Mouse (Mus musculus) ES-E14 (cell line): ENCODE results near the gene Polk. TPM values are rescaled to one million over a fixed set of nuclear protein-coding genes. Genes with fewer than 3 reads are reported as not detected.

ENCODE experiments used
- DNase-seq: peaks from one replicate; pipeline ENCODE4 v3.0.0-alpha.2; 2013; ENCODE audit warnings: low read depth, low spot score
- H3K27ac ChIP-seq: 2 replicates; pipeline ENCODE4 v1.5.1; 2012; ENCODE audit warnings: low read depth, mild to moderate bottlenecking, low read length, moderate library complexity, mixed read lengths; ENCODE audit not compliant: poor library complexity, insufficient read depth, severe bottlenecking
- H3K36me3 ChIP-seq: 2 replicates; pipeline ENCODE4 v1.6.1; 2012; ENCODE audit warnings: mild to moderate bottlenecking, low read length, moderate library complexity, mixed read lengths; ENCODE audit not compliant: control insufficient read depth, poor library complexity, insufficient read depth, severe bottlenecking
- H3K4me1 ChIP-seq, 2 experiments: fragments of 150-350 bp in 1 of 2; sonication (generic) in 1 of 2; 2 replicates each; pipeline ENCODE4 v1.6.1; 2012; ENCODE audit warnings: low read length in 2 of 2, mild to moderate bottlenecking in 1 of 2, mixed read lengths in 1 of 2; ENCODE audit not compliant: control insufficient read depth in 2 of 2, insufficient read depth in 2 of 2, poor library complexity in 1 of 2
- H3K4me3 ChIP-seq, 2 experiments: fragments of 150-350 bp in 1 of 2; sonication (generic) in 1 of 2; 2 replicates each; pipeline ENCODE4 v1.5.1; 2012; ENCODE audit warnings: low read length in 2 of 2, low read depth in 1 of 2, mild to moderate bottlenecking in 1 of 2, mixed read lengths in 1 of 2; ENCODE audit not compliant: insufficient read depth in 1 of 2, poor library complexity in 1 of 2, severe bottlenecking in 1 of 2
- H3K9ac ChIP-seq: 2 replicates; pipeline ENCODE4 v1.6.1; 2012; ENCODE audit warnings: low read depth, mild to moderate bottlenecking, low read length, mixed read lengths; ENCODE audit not compliant: poor library complexity, insufficient read depth, severe bottlenecking
- H3K9me3 ChIP-seq: fragments of 150-350 bp; sonication (generic); 2 replicates; pipeline ENCODE4 v1.6.1; 2012; ENCODE audit warnings: low read depth, mild to moderate bottlenecking, low read length; ENCODE audit not compliant: control insufficient read depth, insufficient read depth
- CHD2 ChIP-seq: IDR thresholded peaks from 2 replicates; pipeline ENCODE4 v1.6.1; 2014; ENCODE audit warnings: mild to moderate bottlenecking, low read depth, low read length, inconsistent platforms
- HCFC1 ChIP-seq: IDR thresholded peaks from 2 replicates; pipeline ENCODE4 v1.6.1; 2012; ENCODE audit warnings: low read length, inconsistent platforms, borderline replicate concordance; ENCODE audit not compliant: insufficient read depth
- MAFK ChIP-seq: IDR thresholded peaks from 2 replicates; pipeline ENCODE4 v1.6.1; 2014; ENCODE audit warnings: mild to moderate bottlenecking, low read depth, low read length, inconsistent platforms; ENCODE audit not compliant: insufficient read depth
- ZC3H11A ChIP-seq: IDR thresholded peaks from 2 replicates; pipeline ENCODE4 v1.6.1; 2012; ENCODE audit warnings: low read depth, mild to moderate bottlenecking, inconsistent platforms, low read length, borderline replicate concordance
- ZNF384 ChIP-seq: IDR thresholded peaks from 2 replicates; pipeline ENCODE4 v1.6.1; 2012; ENCODE audit warnings: low read depth, low read length, inconsistent platforms
- in situ Hi-C, 2 experiments: fragments of 600-800 bp; cut with MboI; formaldehyde crosslinking; loops; one replicate each; pipeline ENCODE4 v1.15.1; 2025; ENCODE audit warnings: low sequenced_read_pairs in 2 of 2, inconsistent platforms in 1 of 2; ENCODE audit not compliant: unreplicated experiment in 2 of 2
- total RNA-seq: library from RNA; depleted of rRNA; stranded (reverse); fragments of 300-350 nt; gene quantifications from 2 replicates; pipeline ENCODE4 v1.2.3, GENCODE M21; 2012

Gene Polk
- total RNA-seq, 1 experiment: 23.7 TPM

- no peak for TF ChIP-seq ZC3H11A
- TF ChIP-seq CHD2: no peak
- no peak for TF ChIP-seq ZNF384
- no peak overlapping the region for H3K9ac ChIP-seq
- DNase-seq: no peak
- H3K4me3 ChIP-seq: no peak overlapping the region
- H3K9me3 ChIP-seq: no peaks in the 10 kb centered on the region
- no peaks in the 10 kb centered on the region for H3K4me1 ChIP-seq
- in situ Hi-C loops: no loop called here
- no peak overlapping the region for H3K27ac ChIP-seq
- H3K36me3 ChIP-seq: no peaks in the 10 kb centered on the region
Observed at GRCm38 (mm10) chr13:96470556-96470955, 71.8 kb downstream of the Polk start.

- Histone ChIP-seq H3K27ac (no peak overlapping the region), H3K4me1 (no peaks in the 10 kb centered on the region), H3K4me3 (no peak overlapping the region), H3K36me3 (no peaks in the 10 kb centered on the region), H3K9ac (no peak overlapping the region), H3K9me3 (no peaks in the 10 kb centered on the region)
- DNase-seq: no peak
- TF ChIP-seq CHD2: no peak
- no peak for TF ChIP-seq HCFC1
- no peak for TF ChIP-seq ZNF384
- TF ChIP-seq MAFK: no peak
- no peak for TF ChIP-seq ZC3H11A
- in situ Hi-C loops: no loop called here
Observed at GRCm38 (mm10) chr13:96468678-96469077, 73.7 kb downstream of the Polk start.

- no peak for TF ChIP-seq HCFC1
- no peak for TF ChIP-seq CHD2
- TF ChIP-seq ZC3H11A: no peak
- TF ChIP-seq MAFK: no peak
- TF ChIP-seq ZNF384: no peak
- in situ Hi-C loops: no loop called here
- Histone ChIP-seq H3K27ac (no peak overlapping the region), H3K9me3 (no peaks in the 10 kb centered on the region), H3K36me3 (no peaks in the 10 kb centered on the region), H3K9ac (no peak overlapping the region), H3K4me1 (no peaks in the 10 kb centered on the region), H3K4me3 (no peak overlapping the region)
- DNase-seq: peak; percentile 17
Observed at GRCm38 (mm10) chr13:96465315-96465714, 77.1 kb downstream of the Polk start.

- DNase-seq: no peak
- Histone ChIP-seq H3K27ac (no peak overlapping the region), H3K4me1 (no peaks in the 10 kb centered on the region), H3K9me3 (no peaks in the 10 kb centered on the region), H3K36me3 (no peaks in the 10 kb centered on the region), H3K4me3 (no peak overlapping the region), H3K9ac (no peak overlapping the region)
- in situ Hi-C loops: no loop called here
- TF ChIP-seq HCFC1 (no peak), ZC3H11A (no peak), ZNF384 (no peak), MAFK (no peak), CHD2 (no peak)
Observed at GRCm38 (mm10) chr13:96462644-96463043, 79.7 kb downstream of the Polk start.

GRCm38 (mm10) chr13:96458606-96459005 lies 83.8 kb downstream of the Polk start:
- in situ Hi-C loops: no loop called here
- no peak overlapping the region for H3K4me3 ChIP-seq

More at GRCm38 (mm10) chr13:96458606-96459005, 83.8 kb downstream of the Polk start:
- Histone ChIP-seq H3K9ac (no peak overlapping the region), H3K36me3 (no peaks in the 10 kb centered on the region), H3K4me1 (no peaks in the 10 kb centered on the region), H3K27ac (no peak overlapping the region), H3K9me3 (no peaks in the 10 kb centered on the region)
- no peak for DNase-seq
- TF ChIP-seq ZNF384: no peak
- no peak for TF ChIP-seq HCFC1
- no peak for TF ChIP-seq CHD2
- no peak for TF ChIP-seq ZC3H11A
- TF ChIP-seq MAFK: no peak
